15 mouse cellular contexts compared by ENCODE assay signal in genomic region chr10:4482355-4482754, GRCm38 (mm10). TPM values are rescaled to one million over a fixed set of nuclear protein-coding genes. Genes with fewer than 3 reads are reported as not detected.
DNase-seq lines count a peak whose midpoint lies in the region; ATAC-seq lines count a peak whose summit lies in the region.
"Had no signal": no experiment of that assay in that cellular context is flagged by ENCODE, and none has a peak within 500 bp of the region (broad histone marks: within the 10 kb centered on the region; RNA-seq: fewer than 3 reads in every experiment).

Gene Ccdc170 (plus strand): TSS chr10:4482502.

- H3K4me3 ChIP-seq in forebrain, embryonic 11.5 days (ENCODE audit: low read depth, low read length) = no peak within 1 kb of the TSS
- H3K4me3 ChIP-seq in forebrain, embryonic 13.5 days = no peak within 1 kb of the TSS
- no peak within 1 kb of the TSS for H3K4me3 ChIP-seq in embryonic facial prominence, embryonic 15.5 days (replicated peaks)
- H3K4me3 ChIP-seq in midbrain, embryonic 15.5 days = no peak within 1 kb of the TSS
- no peak within 1 kb of the TSS for H3K4me3 ChIP-seq in hindbrain, embryonic 14.5 days (replicated peaks; ENCODE audit: low read length)
- H3K4me3 ChIP-seq: erythroblast, embryonic 14.5 days; heart, embryonic 13.5 days; limb, embryonic 13.5 days had no signal

- no peak within 1 kb of the TSS for H3K9ac ChIP-seq in forebrain, embryonic 11.5 days (ENCODE audit: low read length)
- H3K9ac ChIP-seq in forebrain, embryonic 13.5 days = no peak within 1 kb of the TSS
- no peak within 1 kb of the TSS for H3K9ac ChIP-seq in embryonic facial prominence, embryonic 15.5 days
- H3K9ac ChIP-seq in midbrain, embryonic 15.5 days = no peak within 1 kb of the TSS
- H3K9ac ChIP-seq in hindbrain, embryonic 14.5 days = no peak within 1 kb of the TSS
- H3K9ac ChIP-seq: heart, embryonic 13.5 days; limb, embryonic 13.5 days had no signal

- whole genome bisulfite sequencing in forebrain, embryonic 11.5 days = 26% methylated on average over 11 of the region's 11 CpGs
- 26% methylated on average over 11 of the region's 11 CpGs for WGBS in forebrain, embryonic 13.5 days
- WGBS in embryonic facial prominence, embryonic 15.5 days = 33% methylated on average over 11 of the region's 11 CpGs
- 33% methylated on average over 11 of the region's 11 CpGs for WGBS in midbrain, embryonic 15.5 days
- WGBS in hindbrain, embryonic 14.5 days = 55% methylated on average over 11 of the region's 11 CpGs

- H3K36me3 ChIP-seq in forebrain, embryonic 11.5 days (ENCODE audit: control insufficient read depth, insufficient read depth, low read length) = no peaks in the 10 kb centered on the region
- H3K36me3 ChIP-seq in forebrain, embryonic 13.5 days (ENCODE audit: poor library complexity, severe bottlenecking) = no peaks in the 10 kb centered on the region
- H3K36me3 ChIP-seq in embryonic facial prominence, embryonic 15.5 days = no peaks in the 10 kb centered on the region
- no peaks in the 10 kb centered on the region for H3K36me3 ChIP-seq in midbrain, embryonic 15.5 days (replicated peaks)
- H3K36me3 ChIP-seq in hindbrain, embryonic 14.5 days (replicated peaks; ENCODE audit: control insufficient read depth, insufficient read depth) = no peaks in the 10 kb centered on the region
- H3K36me3 ChIP-seq: heart, embryonic 13.5 days; limb, embryonic 13.5 days had no signal

- 0 out of 2 replicates have a peak within 1 kb of the TSS, but pooled peaks have one; percentile 18 for H3K4me2 ChIP-seq in forebrain, embryonic 11.5 days (ENCODE audit: low read depth, low read length, severe bottlenecking)
- no peak within 1 kb of the TSS for H3K4me2 ChIP-seq in forebrain, embryonic 13.5 days
- no peak within 1 kb of the TSS for H3K4me2 ChIP-seq in embryonic facial prominence, embryonic 15.5 days (replicated peaks)
- H3K4me2 ChIP-seq in midbrain, embryonic 15.5 days = peak within 1 kb of the TSS; percentile 10; the same call in 1 of the 2 replicates
- no peak within 1 kb of the TSS for H3K4me2 ChIP-seq in hindbrain, embryonic 14.5 days (replicated peaks)
- H3K4me2 ChIP-seq: heart, embryonic 13.5 days; limb, embryonic 13.5 days had no signal

- no peaks in the 10 kb centered on the region for H3K9me3 ChIP-seq in forebrain, embryonic 11.5 days (ENCODE audit: control insufficient read depth, low read length)
- H3K9me3 ChIP-seq in forebrain, embryonic 13.5 days (replicated peaks) = no peaks in the 10 kb centered on the region
- no peaks in the 10 kb centered on the region for H3K9me3 ChIP-seq in embryonic facial prominence, embryonic 15.5 days (replicated peaks)
- no peaks in the 10 kb centered on the region for H3K9me3 ChIP-seq in midbrain, embryonic 15.5 days
- no peaks in the 10 kb centered on the region for H3K9me3 ChIP-seq in hindbrain, embryonic 14.5 days (ENCODE audit: control insufficient read depth, low read length)
- H3K9me3 ChIP-seq: heart, embryonic 13.5 days; limb, embryonic 13.5 days had no signal

- DNase-seq in forebrain, embryonic 11.5 days (ENCODE audit: low spot score) = no peak
- DNase-seq in 3134 (ENCODE audit: extremely low read depth, insufficient read length, low spot score) = peak; percentile 86
- no peak for DNase-seq in right cerebral cortex, postnatal 4 days
- DNase-seq in hindbrain, embryonic 14.5 days (ENCODE audit: low spot score) = no peak
- DNase-seq in c-Kit-positive CD71-positive TER-119-positive erythroid progenitor cells, embryonic 14.5 days (ENCODE audit: low spot score) = no peak
- DNase-seq: cerebellum, adult 9-10 months had no signal

- no peaks in the 10 kb centered on the region for H3K4me1 ChIP-seq in forebrain, embryonic 11.5 days (replicated peaks; ENCODE audit: control insufficient read depth, insufficient read depth, low read length)
- H3K4me1 ChIP-seq in forebrain, embryonic 13.5 days = no peaks in the 10 kb centered on the region
- peaks cover 3% of the 10 kb centered on the region; the same call in 1 of the 2 replicates for H3K4me1 ChIP-seq in embryonic facial prominence, embryonic 15.5 days
- H3K4me1 ChIP-seq in midbrain, embryonic 15.5 days = no peaks in the 10 kb centered on the region
- no peaks in the 10 kb centered on the region for H3K4me1 ChIP-seq in hindbrain, embryonic 14.5 days (replicated peaks; ENCODE audit: control insufficient read depth, insufficient read depth, low read length)
- H3K4me1 ChIP-seq: heart, embryonic 13.5 days; limb, embryonic 13.5 days had no signal

- ATAC-seq in forebrain, embryonic 11.5 days (replicated peaks; ENCODE audit: low FRiP score) = no peak
- ATAC-seq in forebrain, embryonic 13.5 days = no peak
- peak; percentile 24; the same call in 1 of the 2 replicates for ATAC-seq in embryonic facial prominence, embryonic 15.5 days (ENCODE audit: insufficient number of reproducible peaks, low FRiP score, low TSS enrichment, low read depth)
- no peak for ATAC-seq in midbrain, embryonic 15.5 days (replicated peaks)
- no peak for ATAC-seq in hindbrain, embryonic 14.5 days (ENCODE audit: low FRiP score)
- ATAC-seq: activated CD4-positive, CD25-positive, alpha-beta regulatory T cell, adult 4 months had no signal

- H3K27me3 ChIP-seq in forebrain, embryonic 11.5 days (ENCODE audit: control insufficient read depth, insufficient read depth, low read length) = no peaks in the 10 kb centered on the region
- H3K27me3 ChIP-seq in forebrain, embryonic 13.5 days = no peaks in the 10 kb centered on the region
- no peaks in the 10 kb centered on the region for H3K27me3 ChIP-seq in embryonic facial prominence, embryonic 15.5 days
- H3K27me3 ChIP-seq in midbrain, embryonic 15.5 days (replicated peaks) = no peaks in the 10 kb centered on the region
- H3K27me3 ChIP-seq in hindbrain, embryonic 14.5 days (ENCODE audit: control insufficient read depth, insufficient read depth, low read length) = no peaks in the 10 kb centered on the region
- H3K27me3 ChIP-seq: heart, embryonic 13.5 days; limb, embryonic 13.5 days had no signal

- H3K27ac ChIP-seq in forebrain, embryonic 11.5 days (ENCODE audit: low read depth, low read length) = no peak within 1 kb of the TSS
- H3K27ac ChIP-seq in forebrain, embryonic 13.5 days = no peak within 1 kb of the TSS
- H3K27ac ChIP-seq in embryonic facial prominence, embryonic 15.5 days (replicated peaks) = no peak within 1 kb of the TSS
- H3K27ac ChIP-seq in midbrain, embryonic 15.5 days = no peak within 1 kb of the TSS
- no peak within 1 kb of the TSS for H3K27ac ChIP-seq in hindbrain, embryonic 14.5 days
- H3K27ac ChIP-seq: heart, embryonic 13.5 days; limb, embryonic 13.5 days; macrophage had no signal

RNA-seq across cellular contexts. Expression of gene Ccdc170, which starts in this region (rescaled TPM):
- not detected in 2 replicates for polyA plus RNA-seq in forebrain, embryonic 11.5 days (2014; fragmentation: Nextera tagmentation; extraction: Ambion mirVana)
- 0.25 and 0.45 TPM in 2 replicates for polyA plus RNA-seq in forebrain, embryonic 13.5 days (2015; fragmentation: Nextera tagmentation; extraction: Ambion mirVana)
- 0.83 and 1.1 TPM in 2 replicates for polyA plus RNA-seq in embryonic facial prominence, embryonic 15.5 days (2015; fragmentation: Nextera tagmentation; extraction: Ambion mirVana)
- polyA plus RNA-seq in midbrain, embryonic 15.5 days (2015; fragmentation: Nextera tagmentation; extraction: Ambion mirVana) = 0.27 and 0.34 TPM in 2 replicates
- polyA plus RNA-seq in hindbrain, embryonic 14.5 days (2014; fragmentation: Nextera tagmentation; extraction: Ambion mirVana) = 0.35 and 0.70 TPM in 2 replicates
- polyA plus RNA-seq: activated CD4-positive, CD25-positive, alpha-beta regulatory T cell, adult 4 months; erythroblast, embryonic 14.5 days; heart, embryonic 13.5 days; macrophage; stomach, embryonic 14.5 days had no signal

Comparison
In these comparisons a context has a peak if more than half of its experiments do, and no peak if none do; other contexts are left out.
1. H3K4me2 ChIP-seq: peak in forebrain, embryonic 11.5 days (single experiment) and midbrain, embryonic 15.5 days (single experiment); none in forebrain, embryonic 13.5 days (single experiment), embryonic facial prominence, embryonic 15.5 days (single experiment) and hindbrain, embryonic 14.5 days (single experiment).